Mouse (Mus musculus): Measurements from ENCODE around the gene Smarcad1. TPM values are rescaled to one million over a fixed set of nuclear protein-coding genes. Genes with fewer than 3 reads are reported as not detected.
"Not testable (repeated sequence)": the region's sequence is repeated elsewhere in the genome, so short reads cannot be mapped to it uniquely, and the experiment has no call there.

Smarcad1 gene
- polyA plus RNA-seq (2015; fragmentation: Nextera tagmentation; extraction: Ambion mirVana) = 46.7 and 56.4 TPM in 2 replicates

DNA sequence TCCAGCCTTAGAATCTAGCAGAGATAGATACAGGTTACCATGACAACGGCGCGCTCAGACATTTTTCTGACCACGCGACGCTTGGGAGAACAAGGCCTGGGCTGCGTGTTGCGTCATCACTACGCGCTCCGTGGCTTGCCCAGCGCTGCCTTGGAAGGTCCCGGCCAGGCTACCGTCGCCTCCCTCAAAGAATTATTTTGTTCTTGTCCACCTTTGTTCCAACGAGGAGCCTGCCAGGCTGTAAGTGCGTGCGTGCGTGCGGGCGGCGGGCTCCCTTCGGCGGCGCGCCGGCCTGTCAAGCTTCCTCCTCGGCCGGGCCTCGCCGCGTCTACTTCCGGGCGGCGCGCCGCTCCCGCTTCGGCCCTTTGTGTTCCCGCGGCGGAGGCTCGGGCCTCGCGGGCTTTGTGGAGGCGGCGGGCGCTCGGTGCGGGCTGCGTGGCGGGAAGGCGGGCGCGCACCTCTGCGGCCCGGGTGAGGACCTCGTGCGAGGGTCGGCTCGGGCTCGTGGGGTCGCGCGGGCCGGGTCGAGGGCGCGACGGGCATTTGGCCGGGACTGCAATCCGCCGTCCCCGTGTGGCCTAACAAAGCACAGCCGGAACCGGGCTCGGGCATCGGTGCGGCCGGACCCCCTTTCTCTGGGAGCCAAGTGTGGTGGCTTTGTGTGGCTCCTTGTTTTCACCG, at the start of gene Smarcad1:
Smarcad1 (plus strand) TSS at position 93 of the 681 bp plus-strand sequence.
- Histone ChIP-seq H3K4me2 (replicated peaks) (peak within 1 kb of the TSS; percentile 64), H3K27me3 (replicated peaks) (no peaks in the 10 kb centered on the region), H3K27ac (peak within 1 kb of the TSS; percentile 96), H3K9me3 (no peaks in the 10 kb centered on the region), H3K4me3 (replicated peaks) (peak within 1 kb of the TSS; percentile 78), H3K36me3 (peaks cover 15% of the 10 kb centered on the region), H3K9ac (peak within 1 kb of the TSS; percentile 94), H3K4me1 (replicated peaks) (peaks cover 4% of the 10 kb centered on the region; the same call in 1 of the 2 replicates)
- ATAC-seq = peak; percentile 96
- under 1% methylated on average over 81 of the region's 81 CpGs for WGBS

DNA sequence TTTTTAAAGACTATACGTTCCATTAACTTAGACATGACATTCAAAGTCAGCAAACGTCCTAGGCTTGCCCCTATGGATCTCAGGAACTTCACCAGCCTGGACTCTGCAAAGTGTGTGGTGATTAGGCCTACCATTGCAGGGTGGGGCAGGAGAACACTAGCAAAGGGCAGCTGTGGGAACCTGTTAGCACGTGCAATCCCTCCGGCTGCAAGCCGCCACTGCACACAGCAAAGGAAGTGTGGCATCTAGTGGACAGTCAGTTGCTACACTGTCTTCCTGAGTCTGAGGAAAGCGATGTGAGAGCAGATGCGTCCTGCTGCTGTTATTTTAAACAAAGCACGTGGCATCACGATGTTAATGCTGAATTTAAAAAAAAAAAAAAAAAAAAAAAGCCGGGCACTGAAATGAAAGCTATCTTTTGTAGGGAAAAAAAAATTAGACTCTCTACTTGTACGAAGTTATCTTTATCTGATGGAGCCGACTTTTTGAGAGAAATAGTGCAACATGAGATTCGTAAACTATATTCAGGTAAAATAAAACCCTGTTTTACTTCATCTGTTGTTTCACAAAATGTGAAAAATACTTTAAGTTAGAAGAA, 45.5 kb upstream of the Smarcad1 start:
- Histone ChIP-seq H3K27ac (no peak overlapping the region), H3K9ac (no peak overlapping the region), H3K4me2 (replicated peaks) (no peak overlapping the region), H3K4me3 (replicated peaks) (no peak overlapping the region), H3K27me3 (replicated peaks) (no peaks in the 10 kb centered on the region), H3K4me1 (replicated peaks) (no peaks in the 10 kb centered on the region), H3K9me3 (no peaks in the 10 kb centered on the region), H3K36me3 (no peaks in the 10 kb centered on the region)
- peak; percentile 85 for ATAC-seq
- 31% methylated on average over 13 of the region's 13 CpGs for WGBS

DNA sequence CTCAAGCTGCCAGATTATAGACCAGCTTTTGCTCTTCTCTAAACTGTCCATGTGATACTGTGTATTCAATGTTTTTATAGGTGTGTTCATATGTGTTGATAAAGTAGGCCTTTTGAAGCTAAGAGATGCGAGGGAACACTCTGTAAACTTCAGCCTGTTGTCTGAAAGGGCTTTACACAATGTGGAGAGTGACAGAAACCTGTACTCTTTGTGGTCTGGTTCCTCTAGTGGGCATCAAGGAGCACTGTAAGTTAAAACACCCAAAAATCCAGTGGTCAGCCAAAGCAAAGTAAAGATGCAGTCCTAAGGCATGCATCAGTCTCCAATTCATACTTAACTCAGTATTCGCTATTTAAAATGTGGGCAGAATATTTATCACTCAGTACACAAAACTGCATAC, 44.6 kb upstream of the Smarcad1 start:
- 88% methylated on average over 2 of the region's 2 CpGs for whole genome bisulfite sequencing
- Histone ChIP-seq H3K9me3 (no peaks in the 10 kb centered on the region), H3K9ac (no peak overlapping the region), H3K4me3 (replicated peaks) (no peak overlapping the region), H3K4me1 (replicated peaks) (no peaks in the 10 kb centered on the region), H3K27ac (no peak overlapping the region), H3K36me3 (no peaks in the 10 kb centered on the region), H3K27me3 (replicated peaks) (no peaks in the 10 kb centered on the region), H3K4me2 (replicated peaks) (no peak overlapping the region)
- no peak for ATAC-seq

DNA sequence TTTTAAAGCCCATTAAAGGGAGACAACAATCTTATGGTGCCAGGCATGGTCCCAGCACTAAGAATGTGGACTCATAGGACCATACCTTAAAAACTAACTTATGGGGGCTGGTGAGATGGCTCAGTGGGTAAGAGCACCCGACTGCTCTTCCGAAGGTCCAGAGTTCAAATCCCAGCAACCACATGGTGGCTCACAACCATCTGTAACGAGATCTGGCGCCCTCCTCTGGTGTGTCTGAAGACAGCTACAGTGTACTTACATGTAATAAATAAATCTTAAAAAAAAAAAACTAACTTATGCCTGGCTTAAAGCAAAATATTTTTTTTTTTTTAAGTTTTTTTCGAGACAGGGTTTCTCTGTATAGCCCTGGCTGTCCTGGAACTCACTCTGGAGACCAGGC, 41.6 kb upstream of the Smarcad1 start:
- WGBS = 76% methylated on average over 5 of the region's 5 CpGs
- not testable (repeated sequence) for ATAC-seq

DNA sequence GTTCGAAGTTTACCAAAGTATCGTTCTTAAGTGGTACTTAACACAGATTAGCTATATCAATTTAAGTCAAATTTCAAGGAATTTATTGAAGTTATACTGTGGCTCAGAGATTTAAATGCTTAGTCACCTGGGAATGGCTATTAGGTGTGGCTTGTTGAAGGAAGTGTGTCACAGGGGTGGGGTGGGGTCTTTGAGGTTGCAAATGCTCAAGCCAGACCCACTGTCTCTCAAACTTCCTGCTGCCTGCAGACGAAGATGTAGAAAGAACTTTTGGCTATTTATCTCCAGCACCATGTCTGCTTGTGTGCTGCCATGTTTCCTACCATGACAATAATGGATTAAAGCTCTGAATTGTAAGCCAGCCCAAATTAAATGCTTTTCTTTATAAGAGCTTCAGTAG, 40.2 kb upstream of the Smarcad1 start:
- no peak overlapping the region for H3K9ac ChIP-seq
- no peak for ATAC-seq
- H3K36me3 ChIP-seq = no peaks in the 10 kb centered on the region
- 70% methylated on average over 3 of the region's 3 CpGs for WGBS
- no peak overlapping the region for H3K27ac ChIP-seq
- no peaks in the 10 kb centered on the region for H3K27me3 ChIP-seq (replicated peaks)
- H3K4me3 ChIP-seq (replicated peaks) = no peak overlapping the region
- no peak overlapping the region for H3K4me2 ChIP-seq (replicated peaks)
- no peaks in the 10 kb centered on the region for H3K9me3 ChIP-seq
- no peaks in the 10 kb centered on the region for H3K4me1 ChIP-seq (replicated peaks)

More for the DNA sequence above, 41.6 kb upstream of the Smarcad1 start:
- not testable (repeated sequence) for H3K4me1 ChIP-seq (replicated peaks); H3K27ac ChIP-seq; H3K27me3 ChIP-seq (replicated peaks); H3K36me3 ChIP-seq; H3K9ac ChIP-seq; H3K4me3 ChIP-seq (replicated peaks); H3K9me3 ChIP-seq; H3K4me2 ChIP-seq (replicated peaks)

DNA sequence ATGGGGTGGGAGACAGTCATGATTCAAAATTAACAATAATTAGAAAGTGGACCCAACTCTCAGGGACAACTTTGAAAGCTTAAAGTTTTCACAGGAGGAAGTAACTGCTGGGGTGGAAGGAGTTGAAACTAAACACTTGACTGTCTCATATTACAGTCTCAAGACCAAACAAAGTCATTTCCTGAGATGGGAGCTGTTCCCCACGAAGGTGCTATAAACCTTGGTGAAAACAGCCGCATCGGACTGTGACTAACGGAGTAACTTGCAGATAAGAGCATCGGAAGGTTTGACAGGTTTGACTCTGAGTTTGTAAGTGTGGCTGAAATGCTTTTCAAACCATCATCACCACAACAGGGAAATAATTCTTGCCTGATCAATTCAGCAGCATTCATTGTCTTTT, 33.5 kb upstream of the Smarcad1 start:
- Histone ChIP-seq H3K4me2 (replicated peaks) (no peak overlapping the region), H3K4me3 (replicated peaks) (no peak overlapping the region), H3K9ac (no peak overlapping the region), H3K27me3 (replicated peaks) (no peaks in the 10 kb centered on the region), H3K4me1 (replicated peaks) (no peaks in the 10 kb centered on the region), H3K27ac (no peak overlapping the region), H3K9me3 (no peaks in the 10 kb centered on the region), H3K36me3 (no peaks in the 10 kb centered on the region)
- ATAC-seq = no peak
- WGBS = 20% methylated on average over 5 of the region's 5 CpGs

DNA sequence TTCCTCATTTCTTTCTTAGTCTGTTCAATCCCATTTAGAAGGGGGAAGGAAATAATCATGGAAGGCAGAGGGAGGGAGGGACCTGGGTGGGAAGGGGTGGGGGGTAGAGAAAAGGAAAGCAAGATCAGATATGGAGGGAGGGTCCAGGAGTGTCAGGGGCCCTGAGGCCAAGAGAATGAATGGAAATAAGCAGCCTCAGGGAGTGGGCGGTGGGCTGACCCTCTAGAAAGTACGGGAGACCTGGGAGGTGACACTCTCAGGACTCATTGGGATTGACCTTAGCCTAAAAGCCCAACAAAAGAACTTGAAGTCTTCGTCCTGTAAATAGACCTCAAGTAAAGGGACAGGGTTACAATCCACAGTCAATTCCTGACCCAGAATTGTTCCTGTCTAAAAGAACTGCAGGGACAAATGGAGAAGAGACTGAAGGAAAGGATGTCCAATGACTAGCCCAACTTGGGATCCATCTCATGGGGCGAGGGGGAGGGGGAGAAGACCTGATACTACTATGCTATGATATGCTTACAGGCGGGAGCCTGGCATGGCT, 30.9 kb upstream of the Smarcad1 start:
- Histone ChIP-seq H3K4me1 (replicated peaks) (no peaks in the 10 kb centered on the region), H3K4me2 (replicated peaks) (no peak overlapping the region), H3K9me3 (no peaks in the 10 kb centered on the region), H3K27ac (no peak overlapping the region), H3K36me3 (no peaks in the 10 kb centered on the region), H3K9ac (no peak overlapping the region), H3K27me3 (replicated peaks) (no peaks in the 10 kb centered on the region), H3K4me3 (replicated peaks) (no peak overlapping the region)
- 83% methylated on average over 5 of the region's 5 CpGs for WGBS
- no peak for ATAC-seq

DNA sequence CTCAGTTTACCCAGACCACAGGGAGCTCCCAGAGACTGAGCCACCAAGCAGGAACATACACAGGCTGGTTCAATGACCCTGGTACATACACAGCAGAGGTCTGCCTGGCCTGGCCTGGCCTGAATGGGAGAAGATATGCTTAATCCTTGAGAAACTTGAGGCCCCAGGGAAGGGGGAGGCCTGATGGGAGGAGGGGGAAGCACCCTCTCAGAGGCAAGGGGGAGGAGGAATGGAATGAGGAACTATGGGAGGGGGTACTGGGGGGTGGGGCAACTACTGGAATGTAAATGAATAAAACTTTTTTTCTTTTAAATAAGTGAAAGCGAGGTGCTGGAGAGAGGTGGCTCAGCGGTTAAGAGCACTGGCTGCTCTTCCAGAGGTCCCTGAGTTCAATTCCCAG, 30.2 kb upstream of the Smarcad1 start:
- Histone ChIP-seq H3K36me3 (no peaks in the 10 kb centered on the region), H3K4me3 (replicated peaks) (no peak overlapping the region), H3K4me2 (replicated peaks) (no peak overlapping the region), H3K27me3 (replicated peaks) (no peaks in the 10 kb centered on the region), H3K27ac (no peak overlapping the region), H3K9ac (no peak overlapping the region), H3K4me1 (replicated peaks) (no peaks in the 10 kb centered on the region), H3K9me3 (no peaks in the 10 kb centered on the region)
- no peak for ATAC-seq
- WGBS = 83% methylated on average over 2 of the region's 2 CpGs

DNA sequence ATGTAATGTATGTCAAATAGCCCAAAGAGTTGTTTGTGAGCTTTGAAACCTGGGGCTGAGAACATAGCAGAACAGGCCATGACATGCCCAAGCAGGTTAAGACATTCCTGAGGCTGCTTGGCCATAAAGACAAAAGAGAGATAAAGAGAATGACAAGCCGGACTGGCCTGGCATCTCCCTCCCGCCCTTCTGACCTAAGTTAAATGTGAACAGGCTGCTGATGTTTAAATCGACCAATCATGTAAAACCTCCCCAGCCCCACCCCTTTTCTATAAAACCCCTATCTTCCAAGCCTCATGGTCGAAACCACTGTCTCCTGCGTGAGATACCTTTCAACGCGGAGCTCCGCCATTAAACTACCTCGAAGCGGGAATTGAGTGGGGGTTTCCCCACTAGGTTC, 24.8 kb upstream of the Smarcad1 start:
- WGBS = 95% methylated on average over 10 of the region's 10 CpGs
- no peak overlapping the region for H3K27ac ChIP-seq
- ATAC-seq = no peak
- H3K9ac ChIP-seq = no peak overlapping the region
- no peak overlapping the region for H3K4me3 ChIP-seq (replicated peaks)
- no peaks in the 10 kb centered on the region for H3K36me3 ChIP-seq
- no peaks in the 10 kb centered on the region for H3K9me3 ChIP-seq
- no peaks in the 10 kb centered on the region for H3K4me1 ChIP-seq (replicated peaks)
- H3K4me2 ChIP-seq (replicated peaks) = no peak overlapping the region
- no peaks in the 10 kb centered on the region for H3K27me3 ChIP-seq (replicated peaks)

DNA sequence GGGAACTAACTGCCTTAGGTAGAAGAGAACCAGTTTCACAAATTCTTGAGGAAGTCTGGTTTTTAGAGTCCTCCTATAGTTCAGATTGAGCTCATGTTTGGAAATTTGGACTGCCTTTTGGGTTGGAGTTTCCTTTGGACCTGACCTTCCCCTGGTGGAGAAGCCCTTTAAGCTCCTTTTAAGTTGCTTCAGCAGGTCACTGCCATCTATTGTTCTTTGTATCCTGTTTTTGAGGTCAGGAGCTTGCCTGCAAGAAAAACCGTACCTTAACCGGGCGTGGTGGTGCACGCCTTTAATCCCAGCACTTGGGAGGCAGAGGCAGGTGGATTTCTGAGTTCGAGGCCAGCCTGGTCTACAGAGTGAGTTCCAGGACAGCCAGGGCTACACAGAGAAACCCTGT, 23.4 kb upstream of the Smarcad1 start:
- H3K9ac ChIP-seq; H3K27me3 ChIP-seq (replicated peaks); H3K9me3 ChIP-seq; ATAC-seq; H3K27ac ChIP-seq; H3K4me3 ChIP-seq (replicated peaks); H3K4me1 ChIP-seq (replicated peaks); H3K4me2 ChIP-seq (replicated peaks); H3K36me3 ChIP-seq: not testable (repeated sequence)
- 81% methylated on average over 5 of the region's 5 CpGs for WGBS

DNA sequence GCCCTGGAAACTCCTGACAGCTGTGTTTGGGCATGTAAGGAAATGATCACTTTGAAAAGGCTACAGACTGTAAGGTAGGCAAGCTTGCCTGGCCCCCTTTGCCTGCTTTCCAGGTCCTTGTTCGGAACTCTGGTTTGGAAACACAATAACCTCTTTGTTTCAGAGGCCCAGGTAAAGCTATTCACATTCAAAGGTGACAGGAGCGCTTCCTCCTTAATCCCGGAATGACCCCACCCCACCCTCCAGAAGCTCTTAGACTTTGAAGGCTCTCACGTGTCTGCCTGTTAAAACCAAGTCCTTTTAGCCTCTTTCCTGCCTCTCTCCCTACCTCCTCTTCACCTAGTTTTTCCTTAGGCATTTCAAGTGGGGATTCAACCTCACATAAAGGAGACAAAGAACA, 20.5 kb upstream of the Smarcad1 start:
- H3K4me1 ChIP-seq (replicated peaks) = no peaks in the 10 kb centered on the region
- H3K9ac ChIP-seq = no peak overlapping the region
- no peaks in the 10 kb centered on the region for H3K27me3 ChIP-seq (replicated peaks)
- H3K27ac ChIP-seq = no peak overlapping the region
- WGBS = 20% methylated on average over 4 of the region's 4 CpGs
- H3K36me3 ChIP-seq = no peaks in the 10 kb centered on the region
- H3K9me3 ChIP-seq = no peaks in the 10 kb centered on the region
- no peak overlapping the region for H3K4me3 ChIP-seq (replicated peaks)
- ATAC-seq = peak; percentile 79
- H3K4me2 ChIP-seq (replicated peaks) = no peak overlapping the region

DNA sequence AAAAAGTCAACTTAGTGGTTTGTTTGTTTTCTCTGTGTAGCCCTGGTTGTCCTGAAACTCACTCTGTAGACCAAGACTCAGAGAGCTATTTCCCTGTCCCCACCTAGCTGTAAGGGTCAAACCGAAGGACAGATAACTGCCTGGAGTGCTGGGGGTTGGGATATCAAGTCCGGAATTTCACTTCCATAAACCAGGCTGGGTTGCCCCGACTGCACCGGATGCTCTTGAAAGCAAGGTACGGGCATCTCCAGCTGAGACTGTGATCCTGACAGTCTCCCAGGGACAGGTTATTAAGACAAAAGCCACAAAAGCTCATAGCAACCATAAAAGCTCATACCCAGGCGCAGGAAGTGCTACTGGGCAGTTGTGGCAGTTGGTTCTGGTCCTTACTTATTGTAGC, 19.3 kb upstream of the Smarcad1 start:
- 73% methylated on average over 6 of the region's 6 CpGs for WGBS
- no peaks in the 10 kb centered on the region for H3K9me3 ChIP-seq
- no peak for ATAC-seq

DNA sequence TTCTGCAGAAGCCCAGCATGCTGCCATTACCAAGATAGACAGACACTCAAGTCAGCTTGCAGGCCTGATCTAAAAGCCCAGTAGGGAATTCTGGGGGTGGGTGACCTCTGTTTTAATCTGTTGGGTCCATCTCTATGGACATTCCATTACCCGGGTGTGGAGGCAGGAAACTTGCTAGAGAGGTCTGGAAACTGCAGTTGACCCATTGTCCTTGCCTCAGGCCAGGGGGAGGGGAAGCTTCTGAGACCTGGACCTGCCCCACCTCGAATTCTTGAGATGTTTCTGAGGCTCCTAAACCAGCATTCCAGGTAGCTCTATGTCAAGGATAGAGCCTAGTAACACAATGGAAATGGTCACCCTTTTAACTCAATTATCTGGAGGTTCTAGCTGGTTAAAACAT, 17.7 kb upstream of the Smarcad1 start:
- Histone ChIP-seq H3K27ac (no peak overlapping the region), H3K9me3 (no peaks in the 10 kb centered on the region), H3K4me3 (replicated peaks) (no peak overlapping the region), H3K27me3 (replicated peaks) (no peaks in the 10 kb centered on the region), H3K9ac (no peak overlapping the region), H3K4me1 (replicated peaks) (no peaks in the 10 kb centered on the region), H3K4me2 (replicated peaks) (no peak overlapping the region), H3K36me3 (no peaks in the 10 kb centered on the region)
- WGBS = 35% methylated on average over 2 of the region's 2 CpGs
- no peak for ATAC-seq

More for the DNA sequence above, 19.3 kb upstream of the Smarcad1 start:
- Histone ChIP-seq H3K4me1 (replicated peaks) (no peaks in the 10 kb centered on the region), H3K27me3 (replicated peaks) (no peaks in the 10 kb centered on the region), H3K9ac (no peak overlapping the region), H3K4me3 (replicated peaks) (no peak overlapping the region), H3K27ac (no peak overlapping the region), H3K36me3 (no peaks in the 10 kb centered on the region), H3K4me2 (replicated peaks) (no peak overlapping the region)

Measured in intestine, embryonic 15.5 days (tissue).